Mouse (Mus musculus) MEL (cell line): Measurements from ENCODE around the gene Thrap3. TPM values are rescaled to one million over a fixed set of nuclear protein-coding genes. Genes with fewer than 3 reads are reported as not detected.
A peak's percentile ranks its signal among the peaks of the same experiment; 100 is the strongest.

Experiments
- DNase-seq: peaks from one replicate; pipeline ENCODE4 v3.0.0; 2011; ENCODE audit warnings: low read depth, low spot score
- H3K27ac ChIP-seq: 2 replicates; pipeline ENCODE4 v1.5.1; 2012; ENCODE audit warnings: low read depth, mild to moderate bottlenecking, control low read depth, low read length, moderate library complexity; ENCODE audit not compliant: control insufficient read depth
- H3K27me3 ChIP-seq, 2 experiments: fragments of 150-350 bp in 1 of 2; sonication (generic) in 1 of 2; 2 replicates each; pipeline ENCODE4 v1.6.1; 2012; ENCODE audit warnings: low read length in 2 of 2, mild to moderate bottlenecking in 2 of 2, improper control_type of control experiment in 1 of 2, moderate library complexity in 1 of 2; ENCODE audit not compliant: insufficient read depth in 2 of 2, control insufficient read depth in 1 of 2
- H3K36me3 ChIP-seq, 2 experiments: 2 replicates each; pipeline ENCODE4 v1.6.1; 2012 to 2014; ENCODE audit warnings: low read length in 2 of 2, improper control_type of control experiment in 1 of 2, inconsistent platforms in 1 of 2, mild to moderate bottlenecking in 1 of 2; ENCODE audit not compliant: insufficient read depth in 2 of 2, control insufficient read depth in 1 of 2
- H3K4me1 ChIP-seq, 2 experiments: fragments of 150-350 bp in 1 of 2; sonication (generic) in 1 of 2; 2 replicates each; pipeline ENCODE4 v1.6.1; 2012; ENCODE audit warnings: low read length in 2 of 2, improper control_type of control experiment in 1 of 2, mild to moderate bottlenecking in 1 of 2; ENCODE audit not compliant: insufficient read depth in 2 of 2, control insufficient read depth in 1 of 2
- H3K4me3 ChIP-seq, 2 experiments: fragments of 150-350 bp in 1 of 2; sonication (generic) in 1 of 2; 2 replicates each; pipeline ENCODE4 v1.5.1; 2012; ENCODE audit warnings: low read depth in 2 of 2, low read length in 2 of 2, mild to moderate bottlenecking in 2 of 2, moderate library complexity in 2 of 2, control low read depth in 1 of 2, improper control_type of control experiment in 1 of 2; ENCODE audit not compliant: control insufficient read depth in 1 of 2, insufficient read depth in 1 of 2
- H3K79me2 ChIP-seq: 2 replicates; pipeline ENCODE4 v1.6.1; 2012; ENCODE audit warnings: mild to moderate bottlenecking, low read length, moderate library complexity; ENCODE audit not compliant: control insufficient read depth, poor library complexity, insufficient read depth
- H3K9ac ChIP-seq: 2 replicates; pipeline ENCODE4 v1.6.1; 2012; ENCODE audit warnings: low read depth, mild to moderate bottlenecking, control low read depth, low read length, moderate library complexity; ENCODE audit not compliant: control insufficient read depth, poor library complexity, severe bottlenecking
- H3K9me3 ChIP-seq: fragments of 150-350 bp; sonication (generic); replicated peaks from 2 replicates; pipeline ENCODE4 v1.6.1; 2012; ENCODE audit warnings: mild to moderate bottlenecking, low read length, improper control_type of control experiment, moderate library complexity; ENCODE audit not compliant: insufficient read depth
- CHD2 ChIP-seq: IDR thresholded peaks from 2 replicates; pipeline ENCODE4 v1.6.1; 2011; ENCODE audit warnings: low read length, improper control_type of control experiment
- CTCF ChIP-seq, 3 experiments: IDR thresholded peaks in 2 of 3; conservative IDR thresholded peaks in 1 of 3; 2 replicates each; pipeline ENCODE4 v1.5.1; 2011 to 2012; ENCODE audit warnings: low read length in 3 of 3, low read depth in 2 of 3, mild to moderate bottlenecking in 2 of 3, improper control_type of control experiment in 1 of 3, inconsistent platforms in 1 of 3, mixed read lengths in 1 of 3, moderate library complexity in 1 of 3; ENCODE audit not compliant: control insufficient read depth in 1 of 3, insufficient read depth in 1 of 3, poor library complexity in 1 of 3, severe bottlenecking in 1 of 3
- E2F4 ChIP-seq: IDR thresholded peaks from 2 replicates; pipeline ENCODE4 v1.6.1; 2011; ENCODE audit warnings: low read depth, low read length, improper control_type of control experiment, borderline replicate concordance
- ELF1 ChIP-seq: IDR thresholded peaks from 2 replicates; pipeline ENCODE4 v1.6.1; 2014; ENCODE audit warnings: low read depth, mild to moderate bottlenecking, inconsistent platforms, low read length, improper control_type of control experiment, moderate library complexity
- EP300 ChIP-seq, 2 experiments: IDR thresholded peaks; 2 replicates each; pipeline ENCODE4 v1.6.1; 2011; ENCODE audit warnings: improper control_type of control experiment in 2 of 2, low read length in 2 of 2, low read depth in 1 of 2, mild to moderate bottlenecking in 1 of 2
- ETS1 ChIP-seq: IDR thresholded peaks from 2 replicates; pipeline ENCODE4 v1.6.1; 2012; ENCODE audit warnings: low read depth, mild to moderate bottlenecking, inconsistent platforms, low read length, improper control_type of control experiment, moderate library complexity
- GABPA ChIP-seq: IDR thresholded peaks from 2 replicates; pipeline ENCODE4 v1.6.1; 2012; ENCODE audit warnings: low read depth, mild to moderate bottlenecking, inconsistent platforms, low read length, improper control_type of control experiment, moderate library complexity
- HCFC1 ChIP-seq: IDR thresholded peaks from 2 replicates; pipeline ENCODE4 v1.6.1; 2012; ENCODE audit warnings: low read depth, mild to moderate bottlenecking, inconsistent platforms, low read length, improper control_type of control experiment, moderate library complexity
- JUND ChIP-seq: IDR thresholded peaks from 2 replicates; pipeline ENCODE4 v1.6.1; 2011; ENCODE audit warnings: low read depth, mild to moderate bottlenecking, improper control_type of control experiment, low read length
- KAT2A ChIP-seq: conservative IDR thresholded peaks from 2 replicates; pipeline ENCODE4 v1.6.1; 2012; ENCODE audit warnings: low read depth, low read length, improper control_type of control experiment, inconsistent platforms
- MAFK ChIP-seq: IDR thresholded peaks from 2 replicates; pipeline ENCODE4 v1.6.1; 2011; ENCODE audit warnings: low read depth, mild to moderate bottlenecking, low read length, improper control_type of control experiment, borderline replicate concordance
- MAX ChIP-seq: IDR thresholded peaks from 2 replicates; pipeline ENCODE4 v1.6.1; 2011; ENCODE audit warnings: low read length, improper control_type of control experiment
- MEF2A ChIP-seq: IDR thresholded peaks from 2 replicates; pipeline ENCODE4 v1.6.1; 2014; ENCODE audit warnings: low read depth, mild to moderate bottlenecking, inconsistent platforms, low read length, improper control_type of control experiment; ENCODE audit not compliant: poor library complexity, insufficient replicate concordance, severe bottlenecking; ENCODE audit errors: extremely low read depth
- MYB ChIP-seq: IDR thresholded peaks from 2 replicates; pipeline ENCODE4 v1.6.1; 2011; ENCODE audit warnings: mild to moderate bottlenecking, low read depth, low read length, improper control_type of control experiment
- NELFE ChIP-seq: IDR thresholded peaks from 2 replicates; pipeline ENCODE4 v1.6.1; 2011; ENCODE audit warnings: low read depth, low read length, improper control_type of control experiment
- NRF1 ChIP-seq: IDR thresholded peaks from 2 replicates; pipeline ENCODE4 v1.6.1; 2014; ENCODE audit warnings: low read depth, mild to moderate bottlenecking, inconsistent platforms, low read length, improper control_type of control experiment, moderate library complexity; ENCODE audit not compliant: poor library complexity, insufficient read depth, severe bottlenecking
- POLR2A ChIP-seq, 2 experiments: IDR thresholded peaks; 2 replicates each; pipeline ENCODE4 v1.6.1; 2011 to 2012; ENCODE audit warnings: low read length in 2 of 2, mild to moderate bottlenecking in 2 of 2, control low read depth in 1 of 2, improper control_type of control experiment in 1 of 2, low read depth in 1 of 2, moderate library complexity in 1 of 2; ENCODE audit not compliant: control insufficient read depth in 1 of 2, insufficient read depth in 1 of 2, poor library complexity in 1 of 2
- POLR2AphosphoS5 ChIP-seq: IDR thresholded peaks from 2 replicates; pipeline ENCODE4 v1.6.1; 2012; ENCODE audit warnings: low read depth, borderline replicate concordance, mild to moderate bottlenecking, inconsistent platforms, low read length, moderate library complexity, mixed read lengths
- RAD21 ChIP-seq: IDR thresholded peaks from 2 replicates; pipeline ENCODE4 v1.6.1; 2011; ENCODE audit warnings: mild to moderate bottlenecking, low read depth, low read length, improper control_type of control experiment
- SIN3A ChIP-seq: IDR thresholded peaks from 2 replicates; pipeline ENCODE4 v1.6.1; 2012; ENCODE audit warnings: low read length, improper control_type of control experiment, inconsistent platforms
- SMC3 ChIP-seq: IDR thresholded peaks from 2 replicates; pipeline ENCODE4 v1.6.1; 2011; ENCODE audit warnings: low read depth, low read length, improper control_type of control experiment
- TBP ChIP-seq: IDR thresholded peaks from 2 replicates; pipeline ENCODE4 v1.8.0; 2011; ENCODE audit warnings: low read depth, low read length, improper control_type of control experiment
- TCF12 ChIP-seq: IDR thresholded peaks from 2 replicates; pipeline ENCODE4 v1.6.1; 2014; ENCODE audit warnings: low read depth, mild to moderate bottlenecking, inconsistent platforms, low read length, improper control_type of control experiment, moderate library complexity
- UBTF ChIP-seq: IDR thresholded peaks from 2 replicates; pipeline ENCODE4 v1.6.1; 2012; ENCODE audit warnings: low read depth, mild to moderate bottlenecking, inconsistent platforms, low read length, improper control_type of control experiment, moderate library complexity, borderline replicate concordance; ENCODE audit not compliant: insufficient read depth
- USF1 ChIP-seq: IDR thresholded peaks from 2 replicates; pipeline ENCODE4 v1.6.1; 2014; ENCODE audit warnings: low read depth, mild to moderate bottlenecking, inconsistent platforms, low read length, improper control_type of control experiment, moderate library complexity
- ZKSCAN1 ChIP-seq: IDR thresholded peaks from 2 replicates; pipeline ENCODE4 v1.6.1; 2012; ENCODE audit warnings: low read depth, mild to moderate bottlenecking, inconsistent platforms, low read length, improper control_type of control experiment, moderate library complexity
- ZMIZ1 ChIP-seq: IDR thresholded peaks from 2 replicates; pipeline ENCODE4 v1.6.1; 2012; ENCODE audit warnings: low read depth, mild to moderate bottlenecking, inconsistent platforms, low read length, improper control_type of control experiment, moderate library complexity
- polyA plus RNA-seq, 2 experiments: library from polyadenylated mRNA; stranded (reverse) in 1 of 2; unstranded in 1 of 2; fragments of >175 nt in 1 of 2; fragments of >200 nt in 1 of 2; gene quantifications; 2 replicates each; pipeline versions ENCODE4 v1.2.1 to v1.2.4; 2012; ENCODE audit warnings: low replicate concordance in 2 of 2, low read depth in 1 of 2; ENCODE audit not compliant: insufficient read length in 2 of 2, insufficient read depth in 1 of 2, missing spikeins in 1 of 2
- total RNA-seq: library from RNA; depleted of rRNA; stranded (reverse); fragments of 300-350 nt; gene quantifications from 2 replicates; pipeline ENCODE4 v1.2.3, GENCODE M21; 2012

Gene Thrap3
- total and polyA plus RNA-seq, 3 experiments, result 158 to 471 (median 310) TPM

- Histone ChIP-seq H3K4me1 (peaks cover 11 to 17% of the 10 kb centered on the region in 2 experiments), H3K27me3 (no peaks in the 10 kb centered on the region), H3K79me2 (peaks cover 87% of the 10 kb centered on the region), H3K9me3 (no peaks in the 10 kb centered on the region), H3K36me3 (peaks cover 42 to 57% of the 10 kb centered on the region in 2 experiments), H3K4me3 (no peak overlapping the region), H3K9ac (no peak overlapping the region), H3K27ac (no peak overlapping the region)
- DNase-seq, result no peak
- TF ChIP-seq CHD2, result no peak
- 0 out of 4 replicates have a peak, but pooled peaks of 1 of the 2 experiments have one; percentile 24 for TF ChIP-seq POLR2A (IDR thresholded peaks at IDR 0.05; ENCODE audit: control insufficient read depth in 1 of 2, insufficient read depth in 1 of 2, low read depth in 1 of 2, low read length in 2 of 2, poor library complexity in 1 of 2)
Observed at GRCm38 (mm10) chr4:126194916-126195315, 7.6 kb downstream of the Thrap3 start.

- DNase-seq, result no peak
- H3K79me2 ChIP-seq, result peaks cover 84% of the 10 kb centered on the region
- no peak overlapping the region for H3K4me3 ChIP-seq
- H3K27me3 ChIP-seq, result no peaks in the 10 kb centered on the region
- H3K9me3 ChIP-seq, result no peaks in the 10 kb centered on the region
- peaks cover 36 to 58% of the 10 kb centered on the region in 2 experiments for H3K36me3 ChIP-seq
- H3K4me1 ChIP-seq, result peaks cover 7 to 13% of the 10 kb centered on the region in 2 experiments; a peak in 3 of 4 replicates
- no peak overlapping the region for H3K9ac ChIP-seq
- H3K27ac ChIP-seq, result no peak overlapping the region
- no peak for TF ChIP-seq MYB
- no peak for TF ChIP-seq ZMIZ1
- TF ChIP-seq ZKSCAN1, result no peak
- TF ChIP-seq ELF1, result no peak
- no peak for TF ChIP-seq TBP
- no peak for TF ChIP-seq ETS1
- no peak for TF ChIP-seq HCFC1
- no peak for TF ChIP-seq JUND
Observed at GRCm38 (mm10) chr4:126194216-126194615, 8.3 kb downstream of the Thrap3 start.

DNA sequence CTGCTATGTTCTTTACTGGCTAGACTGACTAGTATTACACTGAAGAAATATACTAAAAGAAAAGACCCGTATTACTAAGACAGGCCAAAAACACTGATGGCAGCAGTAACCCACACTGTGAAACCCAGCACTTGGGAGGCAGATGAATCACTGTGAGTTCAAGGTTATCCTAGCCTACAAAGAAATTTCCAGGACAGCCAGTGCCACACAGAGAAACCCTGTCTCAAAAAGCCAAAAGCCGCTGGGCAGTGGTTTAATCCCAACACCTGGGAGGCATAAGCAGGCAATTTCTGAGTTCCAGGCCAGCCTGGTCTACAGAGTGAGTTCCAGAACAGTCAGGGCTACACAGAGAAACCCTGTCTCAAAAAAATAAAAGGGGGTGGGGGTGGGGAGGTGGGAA, 11.9 kb downstream of the Thrap3 start:
- Histone ChIP-seq H3K4me1 (no peaks in the 10 kb centered on the region; a peak in 1 of 4 replicates), H3K9ac (no peak overlapping the region), H3K4me3 (no peak overlapping the region), H3K36me3 (peaks cover 11 to 64% of the 10 kb centered on the region in 2 experiments), H3K27ac (no peak overlapping the region), H3K9me3 (no peaks in the 10 kb centered on the region), H3K27me3 (no peaks in the 10 kb centered on the region), H3K79me2 (peaks cover 77% of the 10 kb centered on the region)
- no peak for DNase-seq
- TF ChIP-seq KAT2A (no peak), NRF1 (no peak), MAX (no peak), POLR2AphosphoS5 (no peak), EP300 (IDR thresholded peaks at IDR 0.05; ENCODE audit: low read depth in 1 of 2, low read length in 2 of 2) (no peak), MEF2A (no peak), E2F4 (no peak), GABPA (no peak), UBTF (no peak), RAD21 (no peak), TCF12 (no peak), MAFK (no peak), NELFE (no peak), USF1 (no peak), ETS1 (no peak), SMC3 (no peak), SIN3A (no peak), CTCF (IDR thresholded peaks at IDR 0.05 in 2 of 3, conservative IDR thresholded peaks at IDR 0.05 in 1 of 3; ENCODE audit: control insufficient read depth in 1 of 3, insufficient read depth in 1 of 3, low read depth in 2 of 3, low read length in 3 of 3, poor library complexity in 1 of 3, severe bottlenecking in 1 of 3) (no peak)
- TF ChIP-seq, all 39 proteins: peak for 0
